Mouse (Mus musculus) CD4-positive, CD25-positive, alpha-beta regulatory T cell, adult 4 months (primary cell): ENCODE results near the gene Gsdma2. TPM values are rescaled to one million over a fixed set of nuclear protein-coding genes. Genes with fewer than 3 reads are reported as not detected.

Experiments used
- ATAC-seq: one replicate; pipeline ENCODE4 v1.8.0; 2017
- polyA plus RNA-seq, 2 experiments: library from polyadenylated mRNA; unstranded; fragments of 100-300 nt; shearing (Covaris generic); gene quantifications; one replicate each; pipeline ENCODE4 v1.2.1; 2017

Gsdma2 gene
- polyA plus RNA-seq, 2 experiments from 2014 or later = not detected

DNA sequence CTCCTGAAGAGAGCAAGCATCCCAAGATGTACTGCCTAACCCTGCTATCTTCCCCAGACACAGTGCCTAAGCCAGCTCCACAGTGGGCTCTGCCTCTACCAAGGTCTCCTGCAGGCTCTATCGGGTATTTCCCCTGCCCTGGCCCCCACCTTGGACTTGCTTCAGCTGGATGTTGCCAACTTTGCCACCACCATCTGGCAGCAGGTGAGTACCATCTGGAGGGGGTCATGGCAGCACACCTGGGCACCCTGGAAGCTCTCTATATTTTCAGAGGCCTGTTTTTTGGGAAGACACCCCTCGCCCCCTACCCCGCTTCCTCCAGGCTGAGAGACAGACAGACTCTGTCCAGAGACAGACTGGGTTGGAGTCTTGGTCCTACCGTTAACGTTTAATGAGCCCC lies 55.8 kb downstream of the Gsdma2 start:
- ATAC-seq = no peak

DNA sequence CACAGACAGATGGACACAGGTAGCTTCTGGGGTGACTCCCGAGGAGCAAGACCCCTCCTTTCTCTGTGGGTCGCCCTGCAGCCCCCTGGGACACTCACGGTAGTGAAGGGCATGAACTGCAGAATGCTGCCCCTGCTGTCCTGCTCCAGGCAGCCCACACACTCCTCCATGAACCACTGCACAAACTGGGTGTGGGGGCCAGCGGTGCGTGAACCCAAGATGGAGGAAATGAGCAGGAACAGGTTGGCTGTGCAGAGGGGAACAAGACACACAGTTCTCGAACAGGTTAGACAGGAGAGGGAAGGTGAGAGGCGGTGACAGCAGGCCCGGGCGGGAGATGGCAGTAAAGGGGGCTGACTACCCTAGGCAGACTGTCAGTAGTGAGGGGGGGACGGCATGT lies 58.5 kb downstream of the Gsdma2 start:
- no peak for ATAC-seq

Other genes starting within 250 kb of the Gsdma2 start
- 10 to 100 TPM in 1 of 2 experiments, 1 to 10 TPM in 1; 6.7 to 11.6 TPM for gene Pgap3, start 246.3 kb upstream of the Gsdma2 start, polyA plus RNA-seq
- gene Erbb2, start 234.3 kb upstream of the Gsdma2 start, polyA plus RNA-seq = under 1 TPM; 0.07 to 0.23 TPM
- gene Mien1, start 207.8 kb upstream of the Gsdma2 start, polyA plus RNA-seq = 100 to 1,000 TPM; 150 to 155 TPM
- gene Grb7, start 200.4 kb upstream of the Gsdma2 start, polyA plus RNA-seq = 1 to 10 TPM; 3.6 to 6.2 TPM
- 10 to 100 TPM; 77.0 to 98.7 TPM for gene Ikzf3, start 100.7 kb upstream of the Gsdma2 start, polyA plus RNA-seq
- 1 to 10 TPM; 5.0 to 6.0 TPM for gene Zpbp2, start 95.7 kb upstream of the Gsdma2 start, polyA plus RNA-seq
- 10 to 100 TPM; 25.9 to 53.6 TPM for gene Ormdl3, start 59.4 kb upstream of the Gsdma2 start, polyA plus RNA-seq
- not detected for gene Lrrc3c, start 48.5 kb upstream of the Gsdma2 start, polyA plus RNA-seq
- 1 to 10 TPM; 1.0 to 9.6 TPM for gene Gm12355, start 21.1 kb upstream of the Gsdma2 start, polyA plus RNA-seq
- gene Gsdma3, start 20.4 kb upstream of the Gsdma2 start, polyA plus RNA-seq = under 1 TPM in 1 of 2 experiments, not detected in 1; 0.20 TPM
- under 1 TPM in 1 of 2 experiments, not detected in 1; 0.12 TPM for gene Gsdma, start 17.6 kb downstream of the Gsdma2 start, polyA plus RNA-seq
- 10 to 100 TPM; 13.8 to 17.5 TPM for gene Psmd3, start 35.8 kb downstream of the Gsdma2 start, polyA plus RNA-seq
- not detected for gene Csf3, start 54.5 kb downstream of the Gsdma2 start, polyA plus RNA-seq
- 10 to 100 TPM; 27.0 to 37.5 TPM for gene Med24, start 82.7 kb downstream of the Gsdma2 start, polyA plus RNA-seq
- 1 to 10 TPM; 4.8 to 5.7 TPM for gene Thra, start 93.9 kb downstream of the Gsdma2 start, polyA plus RNA-seq
- gene Nr1d1, start 128.6 kb downstream of the Gsdma2 start, polyA plus RNA-seq = 10 to 100 TPM in 1 of 2 experiments, 1 to 10 TPM in 1; 4.9 to 12.3 TPM
- gene Msl1, start 148.8 kb downstream of the Gsdma2 start, polyA plus RNA-seq = 10 to 100 TPM; 22.3 to 24.8 TPM
- 10 to 100 TPM; 13.6 to 14.5 TPM for gene Casc3, start 158.1 kb downstream of the Gsdma2 start, polyA plus RNA-seq
- gene Rapgefl1, start 190.0 kb downstream of the Gsdma2 start, polyA plus RNA-seq = under 1 TPM in 1 of 2 experiments, not detected in 1; 0.48 TPM
- gene Wipf2, start 216.9 kb downstream of the Gsdma2 start, polyA plus RNA-seq = 10 to 100 TPM; 13.5 to 13.9 TPM